Mouse (Mus musculus) Muller cell, postnatal 12 days (primary cell): ENCODE measurements around the gene Orc2.

Source experiments
- DNase-seq: peaks from one replicate; pipeline ENCODE4 v3.0.0-alpha.2; 2015; ENCODE audit errors: inconsistent ontology term

Orc2 gene

DNA sequence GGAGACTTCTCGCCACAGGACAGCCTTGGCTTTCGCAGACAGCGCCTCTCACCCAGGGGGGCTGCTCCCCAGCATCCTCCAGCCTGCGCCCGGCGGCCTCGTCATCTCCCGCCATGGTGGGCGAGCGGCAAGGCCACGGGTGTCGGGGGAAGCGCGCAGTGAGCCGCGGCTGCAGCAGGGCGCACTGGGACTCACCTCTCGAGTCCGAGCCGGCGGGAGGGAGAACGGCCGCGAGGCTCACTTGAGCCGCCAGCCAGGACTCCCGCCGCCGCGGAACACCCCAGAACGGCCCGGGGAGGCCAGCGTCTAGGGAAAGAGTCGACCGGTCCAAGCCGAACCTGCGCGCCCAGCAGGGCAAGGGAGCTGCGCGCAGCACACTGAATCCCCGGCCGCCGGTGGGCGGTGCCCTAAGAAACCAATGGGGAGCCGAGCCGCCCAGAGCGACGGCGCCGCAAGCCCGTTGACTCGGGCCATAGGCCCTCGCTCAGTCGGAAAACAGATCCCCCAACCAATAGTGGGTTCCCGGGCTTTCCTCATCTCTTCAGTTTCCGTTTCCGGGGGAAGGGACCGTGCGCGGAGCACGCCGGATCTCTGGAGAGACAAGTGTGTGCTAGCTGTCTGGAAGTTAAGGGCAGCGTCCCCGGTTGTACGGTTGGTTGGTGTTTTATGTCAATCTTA is at the start of gene Orc2:
Orc2 (minus strand) TSS at position 533 of the 678 bp plus-strand sequence.
- DNase-seq = peak; percentile 96

DNA sequence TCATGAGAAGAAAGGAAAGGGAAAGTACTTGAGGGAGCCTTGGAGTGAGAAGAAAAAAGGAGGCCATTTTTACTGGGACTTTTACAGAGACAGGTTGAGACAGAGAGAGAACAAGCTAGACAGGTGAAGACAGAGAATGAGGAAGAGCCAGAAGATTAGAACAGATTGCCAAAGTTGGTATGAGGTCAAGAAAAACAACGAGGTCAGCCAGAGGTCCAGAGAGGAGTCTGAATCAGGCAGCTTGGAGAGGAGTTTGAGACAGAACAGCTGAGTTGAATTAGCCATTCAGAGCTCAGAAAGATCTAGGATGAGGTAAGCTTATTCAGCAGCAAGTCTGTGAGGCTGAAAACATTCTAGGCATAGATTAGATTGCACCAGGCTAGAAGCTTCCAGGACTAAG is 36.5 kb upstream of the Orc2 start:
- DNase-seq = no peak

DNA sequence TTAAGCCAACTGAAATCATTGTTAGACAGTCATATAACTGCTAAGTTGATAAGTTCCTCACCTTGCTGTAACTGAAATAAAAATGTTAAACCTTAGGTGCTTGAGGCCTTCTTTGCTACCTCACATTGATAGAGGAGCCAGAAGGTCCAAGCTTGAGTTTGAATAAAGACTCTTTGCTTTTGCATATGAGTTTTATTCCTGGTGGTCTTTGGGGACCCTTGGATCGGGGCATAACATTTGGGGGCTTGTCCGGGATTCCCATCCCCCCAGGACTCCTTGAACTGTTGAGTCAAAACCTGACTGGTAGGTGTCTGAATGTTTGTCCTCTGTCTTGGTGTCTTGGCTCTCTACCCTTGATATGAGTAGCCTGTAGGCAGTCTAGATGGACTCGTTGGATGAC is 2.3 kb upstream of the Orc2 start:
- no peak for DNase-seq

DNA sequence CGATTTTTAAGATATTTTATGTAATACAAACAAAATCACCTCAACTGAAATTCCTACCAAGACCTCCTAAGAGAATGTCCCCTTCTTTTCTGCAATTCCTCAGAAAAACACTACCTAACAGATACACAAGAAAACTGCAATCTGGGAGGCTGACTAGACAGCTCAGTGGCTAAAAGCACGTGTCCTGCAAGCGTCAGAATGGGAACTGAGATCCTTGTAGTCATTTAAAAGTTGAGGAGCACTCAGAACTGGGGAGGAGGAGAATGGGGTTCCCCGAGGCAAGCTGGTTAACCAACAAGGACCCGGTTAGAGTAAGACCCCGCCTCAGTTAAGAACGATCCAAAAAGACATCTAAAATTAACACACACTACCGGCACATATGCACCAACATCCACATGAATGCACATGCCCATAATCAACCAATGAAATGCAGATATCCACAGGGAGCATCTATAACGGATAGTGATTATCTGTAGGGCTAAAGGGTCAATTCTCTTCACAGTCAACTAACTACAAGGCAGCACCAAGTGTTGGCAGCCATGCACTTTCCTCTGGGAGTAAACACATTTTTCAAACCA is 1.0 kb downstream of the Orc2 start:
- no peak for DNase-seq

DNA sequence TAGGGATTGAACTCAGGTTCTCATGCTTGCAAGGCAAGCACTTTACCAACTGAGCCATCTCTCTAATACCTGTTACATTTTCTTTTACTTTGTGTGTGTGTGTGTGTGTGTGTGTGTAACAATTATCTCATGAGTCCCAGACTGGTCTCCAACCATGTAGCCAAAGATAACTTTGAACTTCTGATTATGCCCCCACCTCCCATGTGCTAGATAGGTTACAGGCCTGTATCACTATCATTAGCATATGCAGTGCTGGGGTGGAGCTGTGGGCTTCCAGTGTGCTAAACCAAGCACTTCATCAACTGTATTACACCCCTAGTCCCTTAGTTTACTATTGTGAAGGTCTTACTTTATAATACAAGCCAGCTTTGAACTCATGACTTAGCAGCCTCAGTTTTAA is 1.8 kb downstream of the Orc2 start:
- DNase-seq = no peak

DNA sequence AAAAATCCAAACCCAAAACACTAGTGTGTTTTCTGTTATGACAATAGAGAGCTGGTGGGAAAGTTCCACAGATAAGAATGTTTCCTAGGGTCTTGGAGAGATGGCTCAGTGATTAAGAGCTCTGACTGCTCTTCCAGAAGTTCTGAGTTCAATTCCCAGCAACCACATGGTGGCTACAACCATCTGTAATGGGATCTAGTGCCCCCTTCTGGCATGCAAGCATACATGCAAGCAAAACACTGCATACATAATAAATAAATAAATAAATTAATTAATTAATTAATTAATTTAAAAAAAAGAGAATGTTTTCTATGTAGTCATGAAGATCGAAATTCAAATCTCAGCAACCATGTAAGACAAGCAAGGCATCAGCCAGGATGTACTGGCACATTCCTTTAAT is 6.2 kb downstream of the Orc2 start:
- no peak for DNase-seq

DNA sequence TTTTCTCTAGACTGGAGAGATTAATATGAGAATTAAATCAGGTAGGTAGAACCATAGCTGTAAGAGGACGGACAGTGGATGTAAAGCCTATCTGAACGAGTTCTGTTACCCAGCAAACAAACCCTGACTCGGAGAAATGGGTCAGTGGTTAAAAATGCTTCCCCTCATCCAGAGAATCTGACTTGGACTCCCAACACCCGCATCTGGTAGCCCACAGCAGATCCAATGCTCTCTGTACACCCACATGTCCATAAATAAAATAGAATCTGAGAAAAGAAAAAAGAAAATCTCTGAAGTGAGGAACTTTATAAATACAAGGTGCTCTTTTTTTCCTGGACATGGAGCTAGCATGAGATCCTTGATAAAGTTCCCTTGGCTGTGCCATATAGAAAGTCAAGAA is 7.2 kb downstream of the Orc2 start:
- no peak for DNase-seq

DNA sequence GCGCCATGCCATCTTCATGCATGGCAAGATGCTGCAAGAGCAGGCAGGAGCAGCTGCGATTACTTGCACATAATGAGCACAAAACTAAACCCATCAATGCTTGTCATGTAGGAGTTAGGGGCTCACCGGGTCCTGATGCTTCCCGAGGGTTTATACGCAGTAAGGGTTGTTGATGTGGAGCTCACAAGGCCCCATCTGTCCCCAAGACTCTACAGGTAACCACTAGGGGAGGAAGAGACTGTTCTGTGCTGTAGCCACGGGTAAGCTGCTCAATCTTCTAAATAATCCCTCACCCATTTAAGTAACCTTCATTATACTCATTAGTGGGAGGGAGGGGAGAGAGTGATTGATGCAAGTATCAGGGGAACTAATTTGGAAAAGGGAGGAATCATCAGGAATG is 9.3 kb downstream of the Orc2 start:
- no peak for DNase-seq

DNA sequence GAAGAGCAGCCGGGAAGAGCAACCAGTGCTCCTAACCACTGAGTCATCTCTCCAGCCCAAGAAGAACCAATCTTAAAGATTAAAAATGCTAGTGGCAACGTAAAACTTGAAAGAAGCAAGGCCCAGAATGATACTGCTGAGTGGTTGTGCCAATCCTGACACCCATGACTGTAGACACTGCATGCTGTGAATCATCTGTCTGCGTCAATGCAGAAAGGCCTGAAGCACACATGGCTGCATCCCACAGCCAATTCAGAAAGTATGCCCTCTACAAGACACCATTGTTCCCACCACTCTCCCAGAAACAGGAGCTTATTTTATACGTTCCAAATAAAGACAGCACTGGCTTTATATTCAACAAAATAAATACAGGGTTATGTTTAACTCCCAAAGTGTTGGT is 22.3 kb downstream of the Orc2 start:
- DNase-seq = no peak

DNA sequence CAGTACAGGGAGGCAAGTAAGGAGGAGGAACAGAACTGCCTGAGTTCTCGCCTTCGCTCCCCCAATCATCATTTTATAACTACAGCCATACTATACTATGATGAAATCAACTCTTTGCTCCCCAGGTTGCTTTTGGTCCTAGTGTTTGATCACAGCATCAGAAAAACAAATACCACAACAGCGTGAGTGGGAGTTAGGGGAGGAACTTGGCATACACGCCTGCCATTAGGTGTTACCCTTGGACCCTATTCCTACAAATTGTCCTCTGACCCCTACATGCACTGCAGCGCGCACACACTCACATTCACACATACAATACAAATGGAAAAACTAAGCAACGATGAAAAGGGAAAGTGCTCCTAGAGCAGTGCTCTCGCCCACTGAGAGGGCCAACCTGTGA is 29.2 kb downstream of the Orc2 start:
- DNase-seq = no peak

DNA sequence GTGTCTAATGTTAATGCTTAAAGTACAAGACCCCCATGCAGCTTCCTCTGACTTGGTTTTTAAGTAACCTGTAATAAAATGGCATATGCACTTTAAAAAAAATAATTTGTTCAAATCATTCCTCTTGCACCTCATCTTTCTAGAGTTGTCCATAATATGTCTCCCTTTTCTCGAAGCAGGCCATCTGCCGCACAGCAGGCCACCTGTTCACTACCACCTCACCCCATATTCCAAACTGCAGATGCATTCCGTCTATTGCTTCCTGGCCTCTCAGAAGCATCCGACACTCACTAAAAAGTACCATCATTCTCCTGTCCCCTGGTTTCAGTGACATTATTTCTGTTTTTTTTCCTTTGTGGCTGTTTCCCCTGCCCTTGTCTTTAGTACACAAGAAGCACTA is 39.3 kb downstream of the Orc2 start:
- DNase-seq = no peak

DNA sequence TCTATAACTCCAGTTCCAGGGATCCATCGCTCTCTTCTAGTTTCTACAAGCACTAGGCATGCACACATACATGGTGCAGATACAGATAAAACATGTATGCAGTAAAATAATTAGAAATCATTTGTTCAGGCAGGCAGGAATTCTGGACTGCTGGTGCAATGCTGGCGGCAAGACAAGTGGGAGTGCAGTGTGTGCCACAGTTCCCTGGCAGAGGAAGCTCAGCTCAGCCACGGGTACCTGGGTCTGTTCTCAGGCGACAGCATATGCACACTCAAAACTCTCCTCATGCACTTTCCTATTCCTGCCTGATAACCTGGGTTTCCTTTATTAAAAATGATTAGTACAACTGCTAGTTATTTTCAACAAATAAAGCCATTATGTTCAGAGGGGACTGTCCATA is 39.9 kb downstream of the Orc2 start:
- DNase-seq = no peak

DNA sequence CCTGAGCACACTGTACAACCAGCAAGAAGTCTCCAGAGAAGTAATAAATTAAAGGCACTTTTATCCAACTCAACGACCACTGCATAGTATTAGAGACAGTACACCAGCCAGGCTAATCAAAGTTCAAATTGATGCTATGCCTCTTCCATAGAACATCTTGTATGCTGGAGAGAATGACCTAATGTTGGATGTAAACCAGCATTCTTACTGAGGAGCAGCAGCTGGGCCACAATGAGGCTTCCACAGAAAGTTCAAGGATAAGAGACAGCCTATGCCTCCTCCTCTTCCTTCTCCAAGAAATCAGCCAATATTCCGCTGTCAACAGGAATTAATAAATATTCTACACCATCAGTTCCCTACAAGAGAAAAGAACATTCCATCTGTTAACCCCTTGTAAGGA is 41.0 kb downstream of the Orc2 start:
- DNase-seq = no peak

DNA sequence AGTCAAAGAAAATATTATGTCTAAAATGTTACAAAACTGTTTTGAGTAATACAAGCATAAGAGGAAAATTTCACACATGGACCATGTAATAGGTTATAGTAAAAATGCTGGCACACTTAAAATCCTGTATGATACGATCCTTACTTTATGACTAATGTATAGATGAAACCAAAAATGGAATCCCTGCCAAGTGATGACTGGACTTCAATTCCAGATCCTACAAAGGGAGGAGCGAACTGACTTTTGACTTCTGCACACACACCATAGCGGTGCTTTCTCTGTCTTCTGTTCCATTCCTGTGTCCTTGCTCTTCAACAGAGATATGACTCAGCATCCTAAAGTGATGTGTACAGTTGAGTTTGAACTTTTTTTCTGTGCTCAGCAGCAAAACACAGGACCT is 44.3 kb downstream of the Orc2 start:
- DNase-seq = no peak

DNA sequence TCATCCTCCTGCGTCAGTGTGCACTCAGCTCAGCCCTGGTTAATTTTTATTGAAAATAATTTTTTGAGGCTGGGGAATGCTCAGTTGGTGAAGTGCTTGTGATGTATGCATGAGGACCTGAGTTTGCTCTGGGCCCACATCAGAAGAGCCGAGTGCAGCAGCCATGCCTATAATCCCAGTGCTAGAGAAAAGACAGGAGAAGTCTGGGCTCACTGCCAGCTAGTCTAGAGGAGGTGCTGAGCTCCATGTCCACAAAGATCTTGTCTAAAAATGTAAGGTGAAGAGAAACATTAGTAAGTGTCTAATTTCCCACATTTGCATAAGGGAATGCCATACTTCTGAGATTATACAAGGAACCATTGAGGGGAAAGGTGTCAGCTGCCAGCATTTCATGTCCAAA is 46.0 kb downstream of the Orc2 start:
- DNase-seq = no peak

DNA sequence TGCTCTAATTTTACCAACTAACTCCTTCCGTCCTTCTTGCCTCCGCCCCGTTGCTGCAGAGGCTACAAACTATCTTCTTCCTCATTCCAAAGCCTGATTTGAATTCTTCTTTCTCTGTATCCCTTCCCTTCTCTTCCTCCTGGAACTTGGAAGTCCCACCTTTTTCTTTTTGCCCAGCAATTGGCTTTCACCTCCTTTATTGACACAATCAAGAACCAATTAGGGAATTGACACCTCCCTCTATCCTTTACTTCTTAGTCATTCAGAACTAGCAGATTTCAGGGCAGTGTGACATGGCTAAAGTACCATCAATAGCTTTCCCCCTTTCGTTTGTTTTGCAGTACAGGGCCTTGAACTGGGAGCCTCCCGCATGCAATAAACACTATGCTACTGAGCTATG is 46.7 kb downstream of the Orc2 start:
- no peak for DNase-seq

DNA sequence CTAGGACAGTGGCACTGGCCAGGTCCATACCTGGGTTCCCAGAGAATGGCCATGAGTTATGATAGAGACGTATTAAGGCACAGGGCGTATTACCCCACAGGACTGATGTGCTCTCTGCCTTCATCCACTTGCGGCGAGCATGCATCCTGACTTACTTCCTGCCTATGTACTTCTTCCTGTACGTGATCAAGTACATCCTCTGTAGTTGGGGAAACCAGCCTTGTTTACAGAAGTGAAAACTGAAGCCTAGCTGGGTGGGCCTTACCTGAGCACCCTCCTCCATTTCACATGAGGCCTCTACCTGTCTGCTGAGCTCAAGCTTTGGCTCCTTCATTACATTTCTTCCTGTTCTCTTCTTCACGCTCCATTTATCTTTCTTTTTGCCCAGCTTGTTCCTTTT is 50.6 kb downstream of the Orc2 start:
- no peak for DNase-seq

DNA sequence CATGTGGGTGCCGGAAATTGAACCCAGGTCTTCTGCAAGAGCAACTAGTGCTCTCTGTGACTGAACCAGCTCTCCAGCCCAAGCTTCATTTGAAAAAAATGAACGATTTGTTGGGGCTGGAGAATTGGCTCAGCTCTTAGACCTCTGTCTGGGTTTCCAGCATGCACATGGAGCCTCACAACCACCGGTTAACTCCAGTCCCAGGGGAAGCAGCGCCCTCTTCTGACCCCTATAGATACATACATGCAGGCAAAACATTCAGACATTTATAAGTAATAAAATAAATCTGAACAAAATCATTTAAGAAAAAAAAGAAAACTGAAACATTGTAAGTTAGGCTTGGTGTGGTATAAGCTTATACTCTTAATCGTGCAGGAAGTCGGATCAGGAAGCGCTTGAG is 56.5 kb downstream of the Orc2 start:
- no peak for DNase-seq

DNA sequence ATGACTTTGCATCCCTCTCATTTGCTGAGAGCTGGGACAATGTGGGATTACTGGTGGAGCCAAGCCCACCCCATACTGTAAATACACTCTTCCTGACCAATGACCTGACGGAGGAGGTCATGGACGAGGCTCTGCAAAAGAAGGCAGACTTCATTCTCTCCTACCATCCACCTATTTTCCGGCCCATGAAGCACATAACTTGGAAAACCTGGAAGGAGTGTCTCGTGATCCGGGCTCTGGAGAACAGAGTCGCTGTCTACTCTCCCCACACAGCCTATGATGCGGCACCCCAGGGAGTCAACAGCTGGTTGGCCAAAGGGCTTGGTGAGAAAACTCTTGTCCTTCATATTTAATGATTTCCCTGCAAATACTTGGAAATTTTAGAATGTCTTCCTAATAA is 57.1 kb downstream of the Orc2 start:
- no peak for DNase-seq

DNA sequence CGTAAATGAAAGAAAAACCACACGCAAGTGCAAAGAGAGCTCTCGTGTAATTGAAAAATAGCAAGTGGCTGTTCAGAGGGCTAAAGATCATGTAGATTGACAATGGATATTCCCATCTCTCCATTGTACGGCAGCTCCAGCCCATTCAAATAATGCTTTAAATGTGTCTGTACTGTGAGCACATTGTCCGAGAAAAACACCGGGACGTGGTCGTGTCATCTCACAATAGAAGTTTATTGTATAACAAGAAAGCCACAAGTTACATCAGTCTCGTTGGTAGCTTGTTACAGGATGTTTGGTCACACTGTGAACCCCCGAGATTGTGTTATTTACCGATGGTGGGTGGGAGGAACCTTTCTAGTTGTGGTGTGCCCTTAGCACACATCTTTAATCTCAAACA is 59.0 kb downstream of the Orc2 start:
- no peak for DNase-seq

DNA sequence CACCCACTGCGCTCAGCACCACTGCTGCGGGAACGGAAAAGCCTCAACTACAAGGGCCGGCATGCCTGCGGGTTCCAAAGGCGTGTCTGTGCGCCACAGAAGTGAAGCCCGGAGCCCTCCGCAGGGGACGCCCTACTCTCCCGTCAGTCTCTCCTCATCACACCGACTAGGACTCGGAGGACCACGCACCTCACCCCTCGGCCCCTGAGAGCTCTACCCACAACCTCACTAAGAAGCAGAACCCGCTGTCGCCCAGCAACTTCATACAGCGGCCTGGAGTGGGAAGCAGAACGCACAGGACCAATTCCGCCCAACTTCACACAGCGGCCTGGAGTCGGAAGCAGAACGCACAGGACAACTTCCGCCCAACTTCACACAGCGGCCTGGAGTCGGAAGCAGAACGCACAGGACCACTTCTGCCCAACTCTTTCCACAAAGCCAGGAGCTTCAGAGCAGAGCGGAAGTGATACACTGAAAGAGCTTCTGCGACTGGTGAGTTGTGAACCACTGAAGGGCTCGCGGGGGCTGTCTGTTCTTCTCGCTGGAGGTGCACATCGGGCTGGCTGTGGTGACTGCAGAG is 59.7 kb downstream of the Orc2 start, which contains the start of the genes Nif3l1 and Ppil3:
Nif3l1 (plus strand) TSS at position 9 of the 580 bp plus-strand sequence.
Ppil3 (minus strand) TSS at position 344 of the 580 bp plus-strand sequence.
- DNase-seq = peak; percentile 89

DNA sequence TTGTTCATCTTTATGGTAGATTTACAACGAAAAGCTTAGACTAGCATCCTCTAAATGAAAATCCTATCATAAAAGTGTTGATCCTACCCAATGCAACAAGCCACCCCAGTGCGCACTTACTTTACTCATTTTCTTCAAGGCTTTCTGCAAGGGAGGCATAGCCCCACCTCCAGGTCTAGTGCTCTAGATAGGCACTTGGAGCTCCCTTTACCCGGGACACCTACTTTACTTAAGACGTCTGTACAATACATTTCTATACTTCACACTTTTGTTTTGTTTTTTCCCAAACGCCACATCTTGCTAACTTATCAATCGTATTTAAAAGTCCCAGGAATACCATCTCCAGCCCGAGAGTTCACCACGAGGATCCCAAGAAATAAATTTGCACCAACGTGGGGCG is 60.2 kb downstream of the Orc2 start:
- no peak for DNase-seq

DNA sequence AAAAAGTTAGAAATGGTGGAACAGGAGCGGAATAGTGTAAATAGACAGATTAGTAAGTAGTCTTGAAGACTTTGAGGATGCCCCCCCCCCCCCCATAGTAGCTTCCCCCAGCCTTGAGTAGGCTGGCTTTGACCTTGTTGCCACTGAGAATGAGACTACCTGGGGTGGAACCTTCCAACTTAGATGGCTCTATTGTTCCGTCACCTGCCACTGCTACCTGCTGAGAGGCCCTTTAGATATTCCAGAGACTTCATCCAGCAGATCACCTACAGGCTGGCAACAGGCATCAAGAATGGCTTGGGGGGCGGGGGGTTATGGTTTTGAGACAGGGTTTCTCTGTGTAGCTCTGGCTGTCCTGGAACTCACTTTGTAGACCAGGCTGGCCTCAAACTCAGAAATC is 80.4 kb downstream of the Orc2 start:
- no peak for DNase-seq
